Mouse (Mus musculus) megakaryocyte, embryonic 14.5 days (primary cell): ENCODE results near the gene Syt6.
"Not testable (repeated sequence)": the region's sequence is repeated elsewhere in the genome, so short reads cannot be mapped to it uniquely, and the experiment has no call there.

Experiments
- FLI1 ChIP-seq: IDR thresholded peaks from 2 replicates; pipeline ENCODE4 v1.6.1; 2012; ENCODE audit warnings: low read length, inconsistent platforms, mixed read lengths
- GATA1 ChIP-seq: IDR thresholded peaks from 3 replicates; pipeline ENCODE4 v1.6.1; 2012; ENCODE audit warnings: mixed read lengths, low read length, inconsistent platforms, borderline replicate concordance

DNA sequence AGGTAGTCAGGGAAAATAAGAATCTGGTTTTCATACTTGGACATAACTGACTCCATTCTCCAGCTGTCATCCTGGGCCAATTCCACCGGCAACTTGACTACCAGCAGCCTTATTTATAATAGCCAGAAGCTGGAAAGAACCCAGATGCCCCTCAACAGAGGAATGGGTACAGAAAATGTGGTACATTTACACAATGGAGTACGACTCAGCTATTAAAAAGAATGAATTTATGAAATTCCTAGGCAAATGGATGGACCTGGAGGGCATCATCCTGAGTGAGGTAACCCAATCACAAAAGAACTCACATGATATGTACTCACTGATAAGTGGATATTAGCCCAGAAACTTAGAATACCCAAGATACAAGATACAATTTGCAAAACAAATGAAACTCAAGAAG is 70.9 kb downstream of the Syt6 start, which contains the start of gene Atg4a-ps:
- TF ChIP-seq GATA1, FLI1: not testable (repeated sequence)
